Mouse (Mus musculus): ENCODE measurements at regions not wholly inside any gene's neighbourhood (a gene's known extent, or its start where the extent isn't known, plus 50 kb on each side); places are given as distances from the start of the nearest gene placed in this dataset.

- Histone ChIP-seq H3K36me3 (replicated peaks in 1 of 2; ENCODE audit: control insufficient read depth in 1 of 2, insufficient read depth in 1 of 2, low read length in 1 of 2) (peaks cover 0 to 27% of the 10 kb centered on the region in 2 experiments), H3K9ac (ENCODE audit: insufficient read depth, low read depth) (no peak overlapping the region), H3K9me3 (replicated peaks; ENCODE audit: low read length) (peaks cover 5% of the 10 kb centered on the region), H3K79me2 (replicated peaks; ENCODE audit: control insufficient read depth, extremely low read depth, insufficient read depth, poor library complexity, severe bottlenecking) (no peaks in the 10 kb centered on the region), H3K4me3 (replicated peaks in 1 of 3; ENCODE audit: low read depth in 2 of 3, low read length in 2 of 3, poor library complexity in 1 of 3) (no peak overlapping the region), H3K27ac (ENCODE audit: insufficient read depth, low read depth) (no peak overlapping the region), H3K4me1 (ENCODE audit: control insufficient read depth in 1 of 2, insufficient read depth in 2 of 2) (peaks cover 0 to 22% of the 10 kb centered on the region in 2 experiments; a peak in 2 of 4 replicates), H3K4me2 (ENCODE audit: insufficient read depth, low read depth, poor library complexity, severe bottlenecking) (no peak overlapping the region), H3K27me3 (replicated peaks) (no peaks in the 10 kb centered on the region)
- DNase-seq (ENCODE audit: extremely low read depth) = peak; percentile 24
- dilution Hi-C loops (cut with MboI; ENCODE audit: extremely low pct_ligation_motif_present, extremely low pct_unique_long_range_greater_than_20kb, low sequenced_read_pairs) = no loop called here
- TF ChIP-seq USF1 (IDR thresholded peaks at IDR 0.05; ENCODE audit: low read depth, low read length) (no peak), CHD2 (IDR thresholded peaks at IDR 0.05; ENCODE audit: low read length) (no peak), RAD21 (IDR thresholded peaks at IDR 0.05; ENCODE audit: low read depth, low read length) (peak; percentile 11), CTCF (conservative IDR thresholded peaks at IDR 0.05 in 1 of 2, IDR thresholded peaks at IDR 0.05 in 1 of 2; ENCODE audit: low read depth in 2 of 2, low read length in 2 of 2) (peak; percentile 33 to 43; a peak in 3 of 4 replicates), USF2 (conservative IDR thresholded peaks at IDR 0.05; ENCODE audit: low read depth, low read length) (no peak), SMC3 (IDR thresholded peaks at IDR 0.05; ENCODE audit: low read depth, low read length) (peak; percentile 21; the same call in 1 of the 2 replicates)
- in situ Hi-C loops (cut with MboI; ENCODE audit: low pct_ligation_motif_present, low pct_unique_long_range_greater_than_20kb, low sequenced_read_pairs) = no loop called here
These were observed 138.0 kb upstream of the Mrps10 start for GRCm38 (mm10) chr17:47230715-47231114.

DNA sequence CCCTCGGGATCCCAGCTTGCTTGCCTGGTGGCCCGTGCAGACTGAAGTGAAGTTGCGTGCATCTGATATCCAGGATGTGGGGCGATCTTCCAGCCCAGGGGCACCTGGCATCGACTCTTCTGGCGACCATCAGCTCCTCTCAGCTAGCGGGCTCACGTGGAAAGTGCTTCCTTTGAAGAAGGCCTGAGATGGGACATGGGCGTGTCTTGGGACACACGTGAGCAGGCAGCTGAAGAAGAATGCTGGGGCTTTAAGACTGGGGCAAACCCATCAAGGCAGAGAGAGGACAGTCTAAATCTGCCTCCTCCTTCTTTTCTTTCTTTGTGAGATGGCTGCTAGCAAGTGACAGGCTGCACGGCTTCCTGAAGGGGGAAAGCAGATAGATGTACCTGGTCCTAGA lies 142.3 kb upstream of the Mrps10 start:
- TF ChIP-seq EP300 (IDR thresholded peaks at IDR 0.05; ENCODE audit: low read length) (no peak), RAD21 (IDR thresholded peaks at IDR 0.05; ENCODE audit: low read depth, low read length) (no peak), HCFC1 (IDR thresholded peaks at IDR 0.05; ENCODE audit: low read depth, low read length) (no peak), POLR2A (IDR thresholded peaks at IDR 0.05; ENCODE audit: low read depth, low read length) (no peak), CHD2 (IDR thresholded peaks at IDR 0.05; ENCODE audit: low read length) (no peak), JUND (conservative IDR thresholded peaks at IDR 0.05; ENCODE audit: low read depth, low read length) (no peak), ZMIZ1 (IDR thresholded peaks at IDR 0.05; ENCODE audit: low read depth, low read length) (no peak), MXI1 (IDR thresholded peaks at IDR 0.05; ENCODE audit: low read depth, low read length) (no peak), CTCF (conservative IDR thresholded peaks at IDR 0.05 in 1 of 2, IDR thresholded peaks at IDR 0.05 in 1 of 2; ENCODE audit: low read depth in 2 of 2, low read length in 2 of 2) (no peak), ZC3H11A (IDR thresholded peaks at IDR 0.05; ENCODE audit: low read depth, low read length) (no peak), SMC3 (IDR thresholded peaks at IDR 0.05; ENCODE audit: low read depth, low read length) (no peak), POLR2AphosphoS2 (IDR thresholded peaks at IDR 0.05; ENCODE audit: low read depth, low read length) (no peak), MAZ (IDR thresholded peaks at IDR 0.05; ENCODE audit: low read depth, low read length) (no peak), BHLHE40 (IDR thresholded peaks at IDR 0.05; ENCODE audit: low read depth, low read length) (no peak), UBTF (IDR thresholded peaks at IDR 0.05; ENCODE audit: low read depth, low read length) (no peak)
- Histone ChIP-seq H3K4me3 (replicated peaks in 1 of 3; ENCODE audit: low read depth in 2 of 3, low read length in 2 of 3, poor library complexity in 1 of 3) (no peak overlapping the region), H3K79me2 (replicated peaks; ENCODE audit: control insufficient read depth, extremely low read depth, insufficient read depth, poor library complexity, severe bottlenecking) (no peaks in the 10 kb centered on the region), H3K9ac (ENCODE audit: insufficient read depth, low read depth) (no peak overlapping the region), H3K4me2 (ENCODE audit: insufficient read depth, low read depth, poor library complexity, severe bottlenecking) (no peak overlapping the region), H3K9me3 (replicated peaks; ENCODE audit: low read length) (peaks cover 5% of the 10 kb centered on the region), H3K4me1 (ENCODE audit: control insufficient read depth in 1 of 2, insufficient read depth in 2 of 2) (peaks cover 0 to 18% of the 10 kb centered on the region in 2 experiments; a peak in 2 of 4 replicates), H3K36me3 (replicated peaks in 1 of 2; ENCODE audit: control insufficient read depth in 1 of 2, insufficient read depth in 1 of 2, low read length in 1 of 2) (peaks cover 0 to 21% of the 10 kb centered on the region in 2 experiments), H3K27ac (ENCODE audit: insufficient read depth, low read depth) (no peak overlapping the region), H3K27me3 (replicated peaks) (no peaks in the 10 kb centered on the region)
- in situ Hi-C loops (cut with MboI; ENCODE audit: low pct_ligation_motif_present, low pct_unique_long_range_greater_than_20kb, low sequenced_read_pairs) = no loop called here
- dilution Hi-C loops (cut with MboI; ENCODE audit: extremely low pct_ligation_motif_present, extremely low pct_unique_long_range_greater_than_20kb, low sequenced_read_pairs) = no loop called here
- no peak for DNase-seq (ENCODE audit: extremely low read depth)

Data from CH12.LX (cell line).